Mouse (Mus musculus) embryonic stem cell, embryonic (primary cell): ENCODE data around the gene Mucl1.
"Not testable (repeated sequence)": the region's sequence is repeated elsewhere in the genome, so short reads cannot be mapped to it uniquely, and the experiment has no call there.

ENCODE experiments used
- CTCF ChIA-PET, 4 experiments: fragments of 300-600 bp in 2 of 4; fragments of 350-600 bp in 2 of 4; sonication (Branson Sonifier 250); formaldehyde crosslinking; loops; one replicate each; lab custom pipeline; 2022; ENCODE audit warnings: inconsistent platforms in 2 of 4; lab: Charles Lee
- POLR2A ChIA-PET, 4 experiments: fragments of 300-600 bp in 2 of 4; fragments of 350-600 bp in 2 of 4; sonication (Branson Sonifier 250); formaldehyde crosslinking; loops; one replicate each; lab custom pipeline; 2022; ENCODE audit warnings: antibody characterized with exemption in 4 of 4, inconsistent platforms in 1 of 4; lab: Charles Lee

The Mucl1 gene

DNA sequence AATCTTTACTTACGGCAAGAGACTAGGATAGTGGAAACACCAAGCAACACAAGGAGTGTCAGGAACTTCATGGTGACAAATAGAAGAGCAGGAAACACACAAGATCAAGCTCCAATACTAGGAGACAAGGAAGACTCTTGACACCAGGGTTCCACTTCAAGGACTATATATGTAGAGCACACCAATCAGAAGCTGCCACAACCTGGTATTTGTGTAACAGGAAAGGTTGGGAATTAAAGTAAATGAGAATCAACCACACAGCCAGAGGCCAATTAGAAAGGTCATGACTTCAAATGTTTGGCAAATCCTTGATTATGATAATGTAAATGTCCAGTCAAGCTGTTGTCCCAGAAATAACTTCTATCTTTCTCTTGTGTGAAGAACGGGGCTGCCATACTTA, at the start of gene Mucl1:
Mucl1 (minus strand) TSS at position 101 of the 400 bp plus-strand sequence.
- POLR2A ChIA-PET = interaction anchor here in 1 of 4 experiments (0.7 kb wide), 1 partner anchor 235 kb away, joined by 3 read pairs; no protein-coding TSS in a partner anchor

DNA sequence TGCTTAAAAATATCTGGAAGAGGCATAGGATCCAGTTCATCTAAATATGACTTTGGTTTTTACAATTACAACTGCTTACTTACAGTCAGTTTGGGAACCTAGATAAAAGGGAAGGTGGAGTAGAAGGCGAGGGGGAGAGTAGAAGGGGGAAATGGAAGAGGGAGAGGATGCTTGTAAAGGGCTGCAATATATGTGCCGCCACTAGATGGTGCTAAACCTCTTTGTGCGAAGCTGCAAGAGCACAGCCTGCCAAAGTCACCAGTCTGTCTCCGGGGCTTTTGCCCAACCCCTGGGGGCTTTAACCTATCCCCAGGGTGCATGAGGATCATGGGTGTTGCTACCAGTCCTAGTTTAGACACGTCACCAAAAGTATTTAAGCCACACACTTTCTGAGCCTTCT, 11.6 kb upstream of the Mucl1 start:
- POLR2A ChIA-PET = not testable (repeated sequence)
- CTCF ChIA-PET = interaction anchor here in 1 of 4 experiments (0.6 kb wide), 1 partner anchor 15 kb away, joined by 3 read pairs; no protein-coding TSS in a partner anchor

More for the DNA sequence above, at the start of gene Mucl1:
- CTCF ChIA-PET = no interaction called here

DNA sequence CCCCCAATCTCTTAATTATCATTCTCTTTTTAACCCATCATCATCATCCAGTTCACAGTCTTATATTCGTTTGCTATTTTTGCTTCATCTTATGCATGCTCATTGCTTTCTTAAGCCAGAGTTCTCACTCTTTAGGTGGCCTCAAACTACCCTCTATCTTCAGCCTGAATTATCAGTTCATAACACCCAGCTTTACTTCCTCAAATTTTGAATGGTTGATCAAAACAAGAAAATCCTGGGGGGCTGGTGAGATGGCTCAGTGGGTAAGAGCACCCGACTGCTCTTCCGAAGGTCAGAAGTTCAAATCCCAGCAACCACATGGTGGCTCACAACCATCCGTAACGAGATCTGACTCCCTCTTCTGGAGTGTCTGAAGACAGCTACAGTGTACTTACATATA, 38.4 kb downstream of the Mucl1 start:
- POLR2A ChIA-PET = not testable (repeated sequence)

More for the DNA sequence above, 38.4 kb downstream of the Mucl1 start:
- CTCF ChIA-PET = not testable (repeated sequence)
